Mouse (Mus musculus): Measurements from ENCODE around the gene Rnf13.
"Not testable (repeated sequence)": the region's sequence is repeated elsewhere in the genome, so short reads cannot be mapped to it uniquely, and the experiment has no call there.

Rnf13 gene

DNA sequence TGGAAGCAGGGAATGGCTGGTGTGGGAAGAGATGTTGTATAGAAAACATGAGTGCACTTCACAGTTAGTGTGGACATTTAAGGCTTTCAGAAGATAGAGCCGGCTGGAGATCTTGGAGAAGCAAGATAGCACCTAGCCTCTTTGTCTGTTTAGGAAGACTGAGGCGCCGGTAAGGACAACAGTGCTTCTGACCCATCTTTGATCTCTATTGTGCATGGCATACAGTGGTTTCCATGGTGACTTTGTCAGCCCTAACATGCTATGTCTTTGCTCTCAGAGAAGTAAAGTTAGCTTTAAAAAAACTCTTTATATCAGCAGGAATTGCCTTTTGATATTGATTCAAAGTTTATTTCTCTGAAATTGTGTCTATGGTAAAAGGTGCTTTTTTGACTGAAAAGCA is 55.2 kb downstream of the Rnf13 start:
- H3K27me3 ChIP-seq (ENCODE audit: control insufficient read depth, insufficient read depth, low read length, poor library complexity, severe bottlenecking): no peaks in the 10 kb centered on the region
- 0 out of 2 replicates have a peak, but pooled peaks cover 2% of the 10 kb centered on the region for H3K36me3 ChIP-seq (ENCODE audit: control insufficient read depth, insufficient read depth, low read length, poor library complexity, severe bottlenecking)
- DNase-seq (ENCODE audit: low read depth, low spot score): no peak

DNA sequence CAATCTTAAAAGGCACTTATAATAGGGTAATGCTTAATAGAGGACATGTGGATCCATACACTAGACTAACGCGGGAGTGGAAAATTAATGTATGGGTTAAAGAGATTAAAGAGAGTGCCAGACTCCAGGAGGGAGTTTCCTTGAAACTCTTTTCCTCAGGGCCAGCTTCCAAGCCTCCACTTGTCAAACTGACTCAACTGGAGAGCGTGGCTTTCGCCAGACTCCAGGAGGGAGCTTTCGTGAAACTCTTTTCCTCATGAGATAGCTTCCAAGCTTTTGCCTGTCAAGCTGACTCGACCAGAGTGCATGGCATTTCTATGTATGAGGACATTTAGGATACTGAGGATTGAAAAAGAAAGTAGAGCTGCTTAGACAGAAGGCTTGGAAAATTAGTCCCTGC is 59.2 kb downstream of the Rnf13 start:
- DNase-seq (ENCODE audit: low read depth, low spot score); H3K27me3 ChIP-seq (ENCODE audit: control insufficient read depth, insufficient read depth, low read length, poor library complexity, severe bottlenecking); H3K36me3 ChIP-seq (ENCODE audit: control insufficient read depth, insufficient read depth, low read length, poor library complexity, severe bottlenecking): not testable (repeated sequence)

DNA sequence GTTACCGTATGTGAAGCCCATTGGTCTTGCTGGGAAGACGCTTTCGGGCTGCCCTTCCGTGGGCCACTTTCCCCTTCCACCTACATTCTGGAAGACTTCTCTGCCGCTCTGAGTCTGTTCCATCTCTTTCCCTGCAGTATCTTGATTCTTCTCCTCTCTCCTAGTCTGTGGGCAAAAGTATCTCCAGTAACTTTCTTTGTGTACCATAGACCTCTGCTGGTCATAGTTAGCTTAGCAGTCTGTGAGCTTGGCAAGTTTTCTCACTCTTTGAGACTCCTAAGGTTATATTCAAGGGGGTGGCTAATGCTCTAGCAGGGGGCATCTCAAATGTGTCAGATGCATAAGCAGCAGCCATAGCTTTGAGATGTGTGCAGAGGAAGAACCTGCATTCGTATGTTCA is 79.6 kb downstream of the Rnf13 start:
- DNase-seq (ENCODE audit: low read depth, low spot score): peak; percentile 33
- Histone ChIP-seq H3K27me3 (ENCODE audit: control insufficient read depth, insufficient read depth, low read length, poor library complexity, severe bottlenecking) (no peaks in the 10 kb centered on the region), H3K36me3 (ENCODE audit: control insufficient read depth, insufficient read depth, low read length, poor library complexity, severe bottlenecking) (peaks cover 2% of the 10 kb centered on the region; the same call in 1 of the 2 replicates)

DNA sequence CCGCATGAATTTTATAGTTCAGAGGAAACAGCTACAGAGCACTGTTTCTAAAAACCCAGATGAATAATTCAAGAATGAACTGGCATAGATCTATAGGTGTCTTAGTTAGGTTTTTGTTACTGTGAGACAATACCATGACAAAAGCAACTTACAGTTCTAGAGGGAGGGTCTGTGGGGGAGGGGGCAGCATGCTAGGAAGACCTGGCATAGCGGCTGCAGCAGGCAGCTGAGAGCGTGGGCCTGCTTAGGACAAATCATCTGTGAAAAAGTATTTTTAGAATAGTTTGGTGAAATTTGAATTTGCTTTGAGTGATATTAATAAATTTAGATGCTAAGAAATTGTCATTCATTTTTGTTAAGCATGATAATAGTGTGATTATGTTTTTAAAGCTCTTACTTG is 90.0 kb downstream of the Rnf13 start:
- no peak for DNase-seq (ENCODE audit: low read depth, low spot score)
- H3K36me3 ChIP-seq (ENCODE audit: control insufficient read depth, insufficient read depth, low read length, poor library complexity, severe bottlenecking): 0 out of 2 replicates have a peak, but pooled peaks cover 3% of the 10 kb centered on the region
- H3K27me3 ChIP-seq (ENCODE audit: control insufficient read depth, insufficient read depth, low read length, poor library complexity, severe bottlenecking): no peaks in the 10 kb centered on the region

DNA sequence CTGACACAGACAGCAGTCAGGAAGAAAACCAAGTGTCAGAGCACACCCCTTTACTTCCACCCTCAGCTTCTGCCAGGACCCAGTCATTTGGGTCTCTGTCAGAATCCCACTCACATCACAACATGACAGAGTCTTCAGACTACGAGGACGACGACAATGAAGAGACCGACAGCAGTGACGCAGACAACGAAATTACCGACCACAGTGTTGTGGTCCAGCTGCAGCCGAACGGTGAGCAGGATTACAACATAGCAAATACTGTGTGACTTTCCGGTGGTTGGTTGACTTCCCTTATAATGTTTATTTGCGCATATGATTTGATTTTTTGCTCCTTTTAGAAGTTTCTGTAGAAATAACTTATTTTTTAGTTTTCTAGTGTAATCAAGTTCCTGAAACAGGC is 97.7 kb downstream of the Rnf13 start:
- Histone ChIP-seq H3K27me3 (ENCODE audit: control insufficient read depth, insufficient read depth, low read length, poor library complexity, severe bottlenecking) (no peaks in the 10 kb centered on the region), H3K36me3 (ENCODE audit: control insufficient read depth, insufficient read depth, low read length, poor library complexity, severe bottlenecking) (peaks cover 7% of the 10 kb centered on the region)
- DNase-seq (ENCODE audit: low read depth, low spot score): no peak

DNA sequence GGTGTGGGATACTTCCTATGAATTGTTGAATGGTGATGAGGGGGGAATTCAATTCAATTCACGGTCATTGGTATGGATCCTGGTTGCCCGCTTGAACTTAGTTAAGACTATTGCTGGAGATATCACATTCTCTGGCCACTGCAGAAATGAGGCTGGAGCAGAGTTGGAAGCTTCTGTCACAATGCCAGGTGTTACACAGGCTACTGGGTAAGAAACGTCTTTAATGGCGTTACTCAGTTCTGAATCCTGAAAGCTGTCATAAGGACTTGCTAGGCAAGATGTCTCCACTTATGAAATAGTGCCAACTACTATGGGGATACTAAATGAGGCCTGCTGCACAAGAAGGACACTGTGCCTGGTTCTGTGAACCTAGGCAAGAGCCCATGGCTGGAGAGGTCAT is 101.0 kb downstream of the Rnf13 start:
- Histone ChIP-seq H3K36me3 (ENCODE audit: control insufficient read depth, insufficient read depth, low read length, poor library complexity, severe bottlenecking) (peaks cover 10% of the 10 kb centered on the region), H3K27me3 (ENCODE audit: control insufficient read depth, insufficient read depth, low read length, poor library complexity, severe bottlenecking) (no peaks in the 10 kb centered on the region)
- DNase-seq (ENCODE audit: low read depth, low spot score): no peak

DNA sequence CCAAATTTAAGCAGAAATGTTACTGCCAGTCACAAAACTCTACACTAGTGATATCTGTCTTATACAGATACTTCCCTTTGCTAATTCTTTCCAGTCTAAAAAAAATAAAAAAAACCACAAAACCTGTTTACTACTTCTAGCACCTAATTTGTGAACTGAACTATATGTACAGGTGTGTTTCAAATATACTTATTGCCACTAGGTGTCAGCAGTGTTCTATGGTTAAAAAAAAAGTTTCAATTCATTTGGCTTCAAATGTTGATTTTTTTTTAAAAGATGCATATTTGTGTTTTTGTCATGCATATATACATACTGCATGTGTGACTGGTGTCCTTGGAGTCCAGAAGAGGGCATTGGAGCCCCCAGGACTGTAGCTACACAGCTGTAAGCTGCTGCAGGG is 107.9 kb downstream of the Rnf13 start:
- peak; percentile 66 for DNase-seq (ENCODE audit: low read depth, low spot score)
- Histone ChIP-seq H3K36me3 (ENCODE audit: control insufficient read depth, insufficient read depth, low read length, poor library complexity, severe bottlenecking) (peaks cover 3% of the 10 kb centered on the region; the same call in 1 of the 2 replicates), H3K27me3 (ENCODE audit: control insufficient read depth, insufficient read depth, low read length, poor library complexity, severe bottlenecking) (no peaks in the 10 kb centered on the region)

DNA sequence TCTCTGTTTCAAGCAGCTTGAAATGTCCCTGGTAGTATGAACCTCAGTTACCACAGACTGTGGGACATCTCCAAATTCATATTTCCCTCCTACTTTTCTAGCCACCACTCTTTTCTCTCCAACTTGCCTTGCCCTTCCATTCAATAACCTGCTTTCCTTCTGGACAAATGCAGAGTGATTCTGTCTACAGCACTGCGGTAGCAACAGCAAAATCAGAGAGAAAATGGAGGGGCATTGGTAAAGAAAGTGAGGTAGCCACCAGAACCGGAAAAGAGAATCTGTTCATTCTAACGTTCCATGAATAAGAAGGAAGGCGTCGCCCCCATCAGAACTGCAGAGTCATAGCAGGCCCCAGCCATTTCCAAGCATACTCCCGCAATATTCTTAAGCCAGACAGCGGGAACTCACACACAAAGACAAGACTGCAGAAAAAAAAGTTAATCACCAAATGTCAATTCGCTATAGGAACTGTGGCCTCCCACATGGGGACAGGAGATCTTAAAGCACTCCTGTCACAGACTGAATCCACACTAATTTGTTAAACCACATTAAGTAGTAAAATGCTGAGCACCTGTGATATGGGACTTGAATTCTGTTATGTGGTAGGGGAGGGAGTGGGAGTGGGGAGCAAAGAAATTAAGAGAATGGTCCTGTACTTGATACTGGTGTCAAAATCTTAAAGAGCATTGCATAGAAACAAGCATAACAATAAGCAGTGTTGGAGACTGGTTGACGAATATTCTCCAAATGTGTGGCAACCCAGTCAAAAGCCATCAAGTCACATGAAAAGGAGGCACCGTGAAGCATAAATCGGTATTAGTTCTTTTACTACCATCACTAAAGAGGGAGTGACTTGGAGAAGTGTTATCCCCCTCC is 110.2 kb downstream of the Rnf13 start:
- no peak for DNase-seq (ENCODE audit: low read depth, low spot score)
- Histone ChIP-seq H3K36me3 (ENCODE audit: control insufficient read depth, insufficient read depth, low read length, poor library complexity, severe bottlenecking) (no peaks in the 10 kb centered on the region), H3K27me3 (ENCODE audit: control insufficient read depth, insufficient read depth, low read length, poor library complexity, severe bottlenecking) (no peaks in the 10 kb centered on the region)

DNA sequence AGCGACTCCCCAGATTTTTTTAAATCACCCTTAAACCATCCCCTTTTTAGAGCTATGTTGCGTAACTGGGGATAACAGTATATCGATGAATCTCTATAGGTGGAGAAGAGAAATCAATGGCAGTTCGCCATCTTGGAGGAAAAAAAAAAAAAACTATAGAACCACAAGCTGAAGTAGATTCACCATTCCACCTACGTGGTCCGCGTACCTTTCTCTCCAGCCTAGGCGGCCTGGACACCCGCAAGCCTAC is 110.7 kb downstream of the Rnf13 start:
- no peak for DNase-seq (ENCODE audit: low read depth, low spot score)
- Histone ChIP-seq H3K36me3 (ENCODE audit: control insufficient read depth, insufficient read depth, low read length, poor library complexity, severe bottlenecking) (no peaks in the 10 kb centered on the region), H3K27me3 (ENCODE audit: control insufficient read depth, insufficient read depth, low read length, poor library complexity, severe bottlenecking) (no peaks in the 10 kb centered on the region)

DNA sequence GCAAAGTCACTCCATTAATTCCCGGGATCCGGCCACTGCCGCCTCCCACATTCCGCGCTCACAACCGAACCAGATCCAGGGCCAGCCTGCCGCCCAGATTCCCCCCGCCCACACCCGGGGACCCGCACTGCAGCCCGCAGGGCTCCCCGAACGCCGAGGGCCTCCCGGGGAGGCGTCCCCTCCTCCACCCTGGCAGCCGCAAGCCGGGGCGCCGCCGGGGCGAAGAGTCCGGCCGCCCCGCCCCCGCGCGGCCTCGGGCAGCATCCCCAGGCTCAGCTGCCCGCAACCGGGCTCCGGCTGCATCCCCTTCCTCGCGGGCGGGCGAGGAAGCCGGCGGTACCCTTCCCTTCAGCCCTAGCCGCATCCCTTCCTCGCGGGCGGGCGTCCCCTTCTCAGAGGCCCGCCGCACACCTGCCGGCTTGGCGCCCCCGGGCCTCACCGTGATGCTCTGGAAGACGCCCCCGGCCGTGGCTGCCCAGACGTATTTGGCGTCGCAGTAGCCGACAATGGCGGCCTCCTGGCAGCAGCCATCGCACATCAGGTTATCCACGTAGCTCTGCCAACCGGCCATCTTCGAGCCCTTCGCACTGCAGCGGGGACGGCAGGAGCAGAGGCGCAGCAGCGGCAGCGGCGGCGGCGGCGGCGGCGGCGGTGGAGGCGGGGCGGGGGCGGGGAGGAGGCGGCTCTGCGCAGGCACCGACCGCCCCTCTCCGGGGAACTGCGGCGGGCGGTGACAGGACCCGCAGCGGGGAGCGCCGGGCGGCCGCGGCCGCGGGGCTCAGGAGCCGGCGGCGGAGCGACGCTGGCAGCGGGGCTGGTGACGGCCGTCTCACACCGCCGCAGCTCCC is 111.3 kb downstream of the Rnf13 start:
- Histone ChIP-seq H3K36me3 (ENCODE audit: control insufficient read depth, insufficient read depth, low read length, poor library complexity, severe bottlenecking) (no peaks in the 10 kb centered on the region), H3K27me3 (ENCODE audit: control insufficient read depth, insufficient read depth, low read length, poor library complexity, severe bottlenecking) (no peaks in the 10 kb centered on the region)
- DNase-seq (ENCODE audit: low read depth, low spot score): peak; percentile 68

DNA sequence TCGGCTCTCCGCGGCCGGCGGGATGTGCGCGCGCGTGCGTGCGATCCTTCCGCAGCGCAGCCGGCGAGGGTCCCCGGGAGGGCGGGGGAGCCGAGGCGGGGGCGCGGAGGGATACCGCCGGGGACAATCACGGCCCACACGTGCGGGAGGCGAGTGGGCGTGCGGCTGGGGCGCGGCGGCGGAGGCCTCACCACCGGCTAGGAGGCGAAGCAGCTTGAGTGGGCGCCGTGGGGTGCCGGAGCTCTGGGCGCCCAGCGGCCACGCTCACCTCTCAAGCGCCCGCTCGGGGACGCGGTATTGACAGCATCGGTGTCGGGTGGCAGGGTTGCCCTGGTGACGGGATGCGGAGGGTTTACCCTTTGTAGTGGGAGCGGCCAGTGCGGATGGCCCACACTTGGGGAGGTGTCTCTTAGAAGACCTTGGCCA is 111.9 kb downstream of the Rnf13 start, which contains the start of gene Pfn2:
Gene Pfn2 (minus strand): TSS at position 320 of the 426 bp plus-strand sequence.
- no peak for DNase-seq (ENCODE audit: low read depth, low spot score)
- H3K36me3 ChIP-seq (ENCODE audit: control insufficient read depth, insufficient read depth, low read length, poor library complexity, severe bottlenecking): no peaks in the 10 kb centered on the region
- no peaks in the 10 kb centered on the region for H3K27me3 ChIP-seq (ENCODE audit: control insufficient read depth, insufficient read depth, low read length, poor library complexity, severe bottlenecking)

DNA sequence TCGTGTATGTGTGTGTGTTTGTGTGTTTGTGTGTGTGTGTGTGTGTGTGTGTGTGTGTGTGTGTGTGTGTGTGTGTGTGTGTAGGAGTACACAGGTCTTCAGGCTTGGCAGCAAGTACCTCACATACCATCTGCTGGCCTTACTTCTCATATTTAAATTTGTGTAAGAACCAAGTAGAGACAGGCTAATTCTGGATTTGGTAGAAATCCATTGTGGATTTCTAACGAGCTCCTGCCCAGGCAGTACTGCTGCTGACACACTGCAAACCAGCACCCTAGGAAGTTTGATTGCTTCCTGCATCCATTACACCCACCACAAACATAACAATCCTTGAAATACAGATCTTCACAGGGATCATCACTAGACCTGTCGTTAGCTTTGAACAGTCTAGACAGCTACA is 147.1 kb downstream of the Rnf13 start:
- no peaks in the 10 kb centered on the region for H3K36me3 ChIP-seq (ENCODE audit: control insufficient read depth, insufficient read depth, low read length, poor library complexity, severe bottlenecking)
- DNase-seq (ENCODE audit: low read depth, low spot score): no peak

More for the DNA sequence above, 147.1 kb downstream of the Rnf13 start:
- no peaks in the 10 kb centered on the region for H3K27me3 ChIP-seq (ENCODE audit: control insufficient read depth, insufficient read depth, low read length, poor library complexity, severe bottlenecking)

Measured in splenic B cell, adult 2 months (primary cell).